Mouse (Mus musculus) spleen, adult 2 months (tissue): ENCODE results near the gene 1110032F04Rik.

Experiments
- CTCF ChIP-seq: fragments of 200-500 bp; IDR thresholded peaks from 2 replicates; pipeline ENCODE4 v1.5.1; 2011; ENCODE audit warnings: mild to moderate bottlenecking, inconsistent platforms; ENCODE audit not compliant: insufficient read depth, insufficient read length, insufficient replicate concordance; ENCODE audit errors: extremely low read depth
- POLR2A ChIP-seq: fragments of 200-500 bp; IDR thresholded peaks from 2 replicates; pipeline ENCODE4 v1.6.1; 2011; ENCODE audit warnings: low read depth, low read length, inconsistent platforms

GRCm38 (mm10) chr3:68825151-68825550 lies 44.2 kb upstream of the 1110032F04Rik start:
- TF ChIP-seq CTCF, result no peak
- TF ChIP-seq POLR2A, result no peak
